Mouse (Mus musculus): ENCODE results near the gene F11r.

The F11r gene

DNA sequence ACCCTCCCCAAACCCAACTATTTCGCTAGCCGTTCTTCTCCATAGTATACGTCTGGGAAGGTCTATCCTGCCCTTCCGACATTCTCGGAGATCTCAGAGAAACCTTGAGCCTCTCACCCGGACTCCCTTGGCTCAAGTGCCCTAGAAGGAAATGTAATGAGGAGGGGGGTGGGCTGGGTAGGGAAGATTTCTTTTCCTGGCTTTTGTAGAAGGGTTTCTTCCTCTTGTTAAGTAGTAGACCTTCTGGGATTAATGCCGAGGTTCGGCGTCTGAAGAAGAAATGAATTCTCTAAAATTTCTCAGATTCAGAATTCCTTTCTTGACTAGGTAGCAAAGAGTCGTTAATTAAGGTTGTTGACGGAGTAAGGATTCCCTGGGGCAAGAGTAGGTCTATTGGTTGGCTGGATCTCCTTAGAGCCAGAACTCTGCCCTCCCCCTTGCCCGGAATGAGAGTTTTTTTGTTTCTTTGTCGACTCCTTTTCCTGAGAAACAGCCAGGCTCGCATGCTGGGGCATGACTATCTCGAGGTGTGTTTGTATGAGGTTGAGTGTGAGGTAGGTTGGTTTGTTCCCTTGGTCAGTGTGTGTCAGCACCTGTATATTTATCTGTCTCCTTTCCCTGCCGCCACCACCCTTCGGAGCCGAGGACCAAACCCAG, 807 bp downstream of the F11r start:
- no peak for DNase-seq (ENCODE audit: low spot score in 2 of 2)

DNA sequence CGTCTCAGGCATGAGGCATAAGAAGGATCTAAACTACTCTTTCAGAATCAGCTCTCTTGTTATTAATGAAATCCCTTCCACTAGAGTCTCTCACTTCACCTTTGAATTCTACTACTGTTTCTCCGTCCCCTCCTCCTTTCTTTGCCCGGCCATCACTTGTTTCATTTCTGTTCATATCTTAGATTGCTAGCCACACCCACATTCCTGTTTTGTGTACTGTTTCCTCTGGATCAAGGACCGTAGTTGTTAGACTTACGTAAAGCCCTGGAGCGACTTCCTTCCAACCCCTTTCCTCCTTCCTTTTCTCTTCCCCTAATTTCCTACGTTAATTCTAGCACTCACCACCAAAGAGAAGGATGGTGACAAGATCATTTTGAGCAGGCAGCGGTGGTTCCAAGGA, 1.7 kb downstream of the F11r start:
- no peak for DNase-seq (ENCODE audit: low spot score in 2 of 2)

DNA sequence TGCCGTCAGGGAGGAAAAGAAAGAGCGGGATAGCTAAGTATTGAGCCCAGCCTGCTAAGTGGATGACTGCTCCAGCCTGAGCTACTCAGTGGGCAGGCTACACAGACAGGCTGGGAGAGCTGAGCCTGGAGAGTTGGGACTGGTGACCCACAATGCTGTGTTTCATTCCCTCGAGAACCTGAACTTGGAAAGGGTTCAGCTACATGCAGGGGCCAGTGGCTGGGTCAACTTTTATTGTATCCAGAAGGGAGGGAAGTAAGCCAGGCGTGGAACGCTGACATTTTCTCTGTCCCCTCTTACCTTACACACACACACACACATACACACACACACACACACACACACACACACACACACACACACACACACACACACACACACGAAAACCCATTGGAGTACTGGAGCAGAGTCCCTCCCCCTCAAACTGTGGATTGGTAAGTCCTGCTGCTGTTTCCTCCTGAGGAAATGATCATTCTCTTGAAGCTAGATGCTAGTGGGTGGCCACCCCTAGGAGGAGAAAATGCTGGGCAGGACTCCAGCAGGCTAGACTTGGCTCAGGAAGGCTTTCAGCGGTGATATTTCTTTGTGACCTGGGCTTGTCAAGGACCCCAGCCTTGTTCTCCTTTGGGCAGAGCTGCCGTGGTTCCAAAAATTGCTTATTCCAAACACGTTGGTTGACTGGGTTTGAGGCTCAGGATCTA, 2.8 kb downstream of the F11r start:
- no peak for DNase-seq (ENCODE audit: low spot score in 2 of 2)

DNA sequence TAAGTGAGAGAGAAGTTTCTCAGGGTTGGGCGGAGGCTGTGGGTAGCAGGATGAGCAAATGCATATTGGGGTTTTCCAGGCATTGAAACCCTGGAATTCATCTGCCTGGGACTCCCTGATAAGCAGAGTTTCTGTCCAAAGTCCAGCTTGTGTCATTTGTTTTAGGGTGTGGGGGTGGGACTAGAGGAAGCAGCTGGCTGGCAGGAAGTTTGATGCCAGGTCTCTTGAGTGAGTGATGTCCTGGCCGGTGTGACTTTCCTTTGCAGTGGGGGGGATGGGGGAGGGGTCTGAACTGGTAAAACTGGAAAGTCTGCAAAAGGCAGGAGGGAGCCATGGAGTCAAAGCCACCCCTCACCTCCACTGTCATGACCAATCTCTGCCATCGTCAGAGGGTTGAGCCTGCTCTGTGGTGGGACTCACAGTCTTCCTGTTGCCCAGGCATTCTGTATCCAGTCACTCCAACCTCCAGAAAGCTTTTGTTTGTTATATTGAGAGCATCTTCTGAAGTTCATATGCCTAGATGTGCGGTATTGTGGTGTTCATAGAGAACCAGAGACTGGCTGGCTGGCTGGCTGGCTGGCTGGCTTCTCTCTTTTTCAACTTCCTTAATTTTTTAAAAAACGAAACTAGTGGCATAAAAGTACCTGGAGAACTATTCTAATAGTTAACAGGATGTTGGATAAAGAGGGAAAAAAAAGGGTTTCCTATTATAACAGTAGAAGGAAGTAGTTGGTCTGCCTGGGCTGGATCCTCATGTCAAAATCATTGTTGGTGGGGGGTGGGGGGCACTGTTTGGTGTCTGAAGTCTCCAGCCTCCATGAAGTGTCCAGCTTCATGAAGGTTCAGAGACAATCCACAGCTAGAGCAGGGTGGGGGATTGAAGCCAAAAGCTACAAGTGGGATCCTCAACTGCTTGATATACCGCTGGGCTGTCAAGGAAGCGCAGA, 4.4 kb downstream of the F11r start:
- no peak for DNase-seq (ENCODE audit: low spot score in 2 of 2)

DNA sequence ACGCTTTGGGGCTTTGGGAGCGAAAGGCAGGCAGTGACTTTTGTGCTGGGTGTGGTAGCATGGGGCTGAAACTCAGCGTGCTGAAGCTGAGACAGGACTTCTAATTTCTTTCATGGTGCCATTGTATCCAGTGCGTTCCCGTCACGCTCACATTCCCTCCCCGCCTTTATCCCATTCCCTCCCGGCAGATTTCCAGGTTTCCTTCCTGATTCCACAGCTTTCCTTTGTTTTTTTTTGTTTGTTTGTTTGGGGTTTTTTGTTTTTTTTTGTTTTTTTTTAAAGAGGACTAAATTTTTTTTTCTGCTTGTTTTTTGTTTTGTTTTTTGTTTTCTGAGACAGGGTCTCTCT, 5.1 kb downstream of the F11r start:
- DNase-seq (ENCODE audit: low spot score in 2 of 2) = no peak

DNA sequence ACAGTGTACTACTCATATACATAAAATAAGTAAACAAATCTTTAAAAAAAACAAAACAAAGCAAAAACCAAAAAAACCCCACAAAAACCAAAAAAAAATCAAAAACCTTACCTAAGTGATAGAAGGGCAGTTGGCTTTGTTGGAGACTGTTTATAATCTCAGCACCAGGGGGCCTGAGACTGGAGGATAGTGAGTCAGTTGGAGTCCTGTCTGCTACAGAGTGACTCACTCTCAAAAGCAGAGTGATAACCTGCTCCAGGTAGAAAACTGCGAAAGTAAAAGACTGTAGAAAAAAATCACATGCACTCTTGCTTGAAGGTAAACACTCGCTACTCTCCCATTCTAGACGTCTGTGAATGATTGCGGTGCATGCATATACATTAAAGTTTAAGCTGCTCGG, 7.7 kb downstream of the F11r start:
- DNase-seq (ENCODE audit: low spot score in 2 of 2) = no peak

DNA sequence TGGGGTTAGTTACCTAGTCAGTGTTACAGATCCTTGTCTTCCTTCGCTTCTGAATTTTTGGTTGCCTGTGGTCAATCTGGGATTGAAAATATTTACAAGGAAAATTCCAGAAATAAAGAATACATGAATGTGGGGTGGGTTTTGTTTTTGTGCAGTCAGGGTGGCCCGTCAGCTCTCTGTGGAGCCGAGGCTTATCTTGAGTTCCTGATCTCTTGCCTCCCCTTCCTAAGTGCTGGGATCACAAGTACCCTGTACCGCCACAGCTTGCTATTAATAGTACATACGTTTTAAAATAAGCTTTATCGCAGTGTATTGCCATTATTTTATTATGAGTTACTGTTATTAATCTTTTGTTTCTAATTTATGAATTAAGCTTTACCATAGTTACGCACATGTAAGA, 9.5 kb downstream of the F11r start:
- no peak for DNase-seq (ENCODE audit: low spot score in 2 of 2)

DNA sequence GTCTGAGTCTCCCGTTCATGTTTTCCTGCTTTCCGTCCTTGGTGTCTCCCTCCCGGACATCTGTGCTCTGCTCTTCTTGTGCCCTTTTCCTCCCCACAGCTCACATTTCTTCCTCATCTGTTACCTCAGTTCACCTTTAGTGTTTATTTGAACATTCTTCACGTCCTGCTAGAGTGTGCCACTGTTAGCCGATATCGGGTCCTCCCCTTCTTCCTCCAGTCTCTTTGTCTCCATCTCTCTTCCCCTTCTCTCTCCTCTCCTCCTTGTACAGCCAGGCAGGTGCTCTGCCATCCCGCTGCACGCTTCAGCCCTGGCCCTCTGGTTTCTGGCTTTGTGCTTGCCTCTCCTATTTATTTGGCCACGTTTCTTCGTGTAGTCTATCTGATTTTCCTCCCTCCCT, 10.4 kb downstream of the F11r start:
- no peak for DNase-seq (ENCODE audit: low spot score in 2 of 2)

DNA sequence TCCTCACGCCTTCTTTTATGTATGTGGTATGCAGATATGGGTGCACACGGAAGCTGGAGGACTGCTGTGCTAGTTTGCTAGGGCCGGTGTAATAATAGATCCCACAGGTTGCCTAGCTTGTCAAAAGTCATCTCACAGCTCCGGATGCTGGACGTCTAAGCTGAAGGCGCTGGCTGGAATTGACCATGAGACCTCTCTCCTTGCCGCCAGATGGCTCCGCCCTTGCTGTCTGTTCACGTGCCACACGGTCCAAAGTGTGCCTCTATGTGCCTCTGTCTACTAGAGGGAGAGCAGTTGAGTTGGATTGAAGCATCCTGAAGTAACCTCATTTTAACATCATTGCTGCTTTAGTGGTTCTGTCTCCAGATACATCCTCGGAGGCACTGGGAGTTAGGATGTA, 12.7 kb downstream of the F11r start:
- DNase-seq (ENCODE audit: low spot score in 2 of 2) = no peak

DNA sequence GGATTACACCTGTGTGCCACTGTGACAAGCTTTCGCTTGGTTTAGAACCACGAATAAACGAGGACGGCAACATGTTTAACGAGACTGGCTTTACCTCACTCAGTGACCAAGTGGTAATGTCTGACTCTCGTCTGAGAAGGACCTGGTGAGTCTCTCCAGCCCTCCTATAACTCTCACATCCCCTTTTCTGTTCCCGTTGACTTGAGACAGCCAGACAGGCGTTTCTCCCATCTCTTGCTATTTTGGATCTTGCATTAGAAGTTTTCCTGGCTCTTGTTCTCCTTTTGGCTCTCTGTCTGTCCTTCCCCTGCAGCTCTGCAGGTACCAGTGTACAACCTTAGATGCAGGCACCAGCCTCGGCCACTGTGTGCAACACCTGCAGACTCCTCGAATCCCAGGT, 13.7 kb downstream of the F11r start:
- DNase-seq (ENCODE audit: low spot score in 2 of 2) = no peak

DNA sequence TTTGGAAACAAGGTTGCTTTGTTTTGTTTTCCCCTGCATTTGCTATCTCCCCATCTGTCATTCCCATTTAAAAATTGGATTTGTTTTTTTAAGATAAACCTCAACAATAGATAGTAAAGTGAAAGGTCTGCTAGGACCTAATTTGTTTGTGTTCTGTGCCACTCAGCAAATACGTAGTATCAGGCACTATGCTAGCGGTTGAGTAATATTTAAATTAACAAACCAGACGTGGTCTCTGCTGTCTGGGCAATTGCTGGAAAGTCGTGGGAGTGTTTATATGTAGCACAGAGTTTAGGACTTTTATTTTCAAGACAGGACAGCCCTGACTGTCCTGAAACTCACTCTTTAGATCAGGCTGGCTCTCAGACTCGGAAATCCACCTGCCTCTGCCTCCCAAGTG, 15.2 kb downstream of the F11r start:
- no peak for DNase-seq (ENCODE audit: low spot score in 2 of 2)

DNA sequence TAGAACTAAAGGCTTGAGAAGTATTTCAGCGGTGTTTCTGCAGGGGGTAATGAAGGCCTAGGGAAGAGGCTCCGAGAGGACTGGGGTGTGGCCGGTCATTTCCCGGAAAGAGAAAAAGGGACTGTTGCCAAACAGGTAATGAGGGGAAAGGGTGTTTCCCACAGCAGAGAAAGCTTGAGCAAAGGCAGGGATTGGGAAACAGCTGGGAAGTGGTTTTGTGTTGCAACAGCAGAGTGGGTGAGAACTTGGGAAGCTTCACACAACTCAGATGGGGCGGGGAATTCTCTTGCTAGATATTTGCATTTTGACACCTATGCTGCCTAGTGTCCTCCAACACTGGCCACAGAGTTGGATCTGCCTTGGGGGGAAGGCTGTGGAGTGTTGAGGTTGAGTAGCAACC, 15.6 kb downstream of the F11r start:
- DNase-seq (ENCODE audit: low spot score in 2 of 2) = no peak

DNA sequence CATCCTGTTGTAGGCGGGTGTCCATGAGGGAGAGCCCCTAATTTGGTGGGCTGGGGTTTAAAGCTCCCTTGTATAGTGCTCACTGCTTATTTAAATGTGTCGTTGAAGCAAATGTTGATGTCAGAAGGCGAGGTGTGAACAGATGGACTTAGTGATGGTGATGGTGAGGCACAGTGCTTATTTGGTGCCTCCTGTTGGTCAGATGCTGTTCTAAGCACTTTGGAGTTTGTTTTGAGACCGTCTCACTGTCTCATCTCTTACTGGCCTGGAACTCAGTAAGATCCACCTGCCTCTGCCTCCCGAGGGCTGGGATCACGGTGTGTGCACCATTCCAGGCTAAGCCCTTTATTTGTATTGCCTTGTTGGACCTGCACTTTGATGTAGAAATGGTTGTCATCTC, 17.6 kb downstream of the F11r start:
- DNase-seq (ENCODE audit: low spot score in 2 of 2) = no peak

DNA sequence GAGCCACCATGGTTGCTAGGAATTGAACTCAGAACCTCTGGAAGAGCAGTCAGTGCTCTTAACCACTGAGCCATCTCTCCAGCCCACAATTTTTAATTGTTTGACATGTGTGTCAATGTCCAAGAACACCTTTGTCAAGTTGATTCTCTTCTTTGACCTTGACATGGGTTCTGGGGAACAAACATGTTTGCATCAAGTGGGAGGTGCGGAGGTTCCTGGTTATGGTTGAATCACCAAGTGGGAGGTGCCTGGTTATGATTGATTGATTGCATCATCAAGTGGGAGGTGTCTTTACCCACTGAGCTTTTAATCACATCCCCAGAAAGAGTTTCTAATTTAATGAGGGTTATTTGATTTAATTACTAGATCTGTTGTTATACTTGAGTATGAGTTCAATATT, 20.2 kb downstream of the F11r start:
- no peak for DNase-seq (ENCODE audit: low spot score in 2 of 2)

DNA sequence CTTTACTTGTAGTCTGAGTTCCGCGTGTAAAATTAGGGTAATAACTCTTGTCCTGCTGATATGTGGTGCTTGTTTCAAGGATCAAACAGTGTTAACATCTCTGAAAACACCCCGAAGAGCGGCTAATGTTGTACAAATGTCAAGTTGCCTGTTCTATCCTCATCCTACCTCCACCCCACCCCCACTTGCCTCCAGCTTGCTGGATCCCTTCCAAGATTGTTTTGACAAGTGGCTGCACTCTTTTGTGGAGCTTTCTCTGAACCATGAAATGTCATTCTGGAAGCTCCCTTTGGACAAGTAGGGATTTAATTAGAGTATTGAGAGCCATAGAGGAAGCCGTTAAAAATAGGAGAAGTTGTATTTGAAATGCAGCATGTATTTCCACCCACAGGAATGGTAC, 22.5 kb downstream of the F11r start:
- no peak for DNase-seq (ENCODE audit: low spot score in 2 of 2)

DNA sequence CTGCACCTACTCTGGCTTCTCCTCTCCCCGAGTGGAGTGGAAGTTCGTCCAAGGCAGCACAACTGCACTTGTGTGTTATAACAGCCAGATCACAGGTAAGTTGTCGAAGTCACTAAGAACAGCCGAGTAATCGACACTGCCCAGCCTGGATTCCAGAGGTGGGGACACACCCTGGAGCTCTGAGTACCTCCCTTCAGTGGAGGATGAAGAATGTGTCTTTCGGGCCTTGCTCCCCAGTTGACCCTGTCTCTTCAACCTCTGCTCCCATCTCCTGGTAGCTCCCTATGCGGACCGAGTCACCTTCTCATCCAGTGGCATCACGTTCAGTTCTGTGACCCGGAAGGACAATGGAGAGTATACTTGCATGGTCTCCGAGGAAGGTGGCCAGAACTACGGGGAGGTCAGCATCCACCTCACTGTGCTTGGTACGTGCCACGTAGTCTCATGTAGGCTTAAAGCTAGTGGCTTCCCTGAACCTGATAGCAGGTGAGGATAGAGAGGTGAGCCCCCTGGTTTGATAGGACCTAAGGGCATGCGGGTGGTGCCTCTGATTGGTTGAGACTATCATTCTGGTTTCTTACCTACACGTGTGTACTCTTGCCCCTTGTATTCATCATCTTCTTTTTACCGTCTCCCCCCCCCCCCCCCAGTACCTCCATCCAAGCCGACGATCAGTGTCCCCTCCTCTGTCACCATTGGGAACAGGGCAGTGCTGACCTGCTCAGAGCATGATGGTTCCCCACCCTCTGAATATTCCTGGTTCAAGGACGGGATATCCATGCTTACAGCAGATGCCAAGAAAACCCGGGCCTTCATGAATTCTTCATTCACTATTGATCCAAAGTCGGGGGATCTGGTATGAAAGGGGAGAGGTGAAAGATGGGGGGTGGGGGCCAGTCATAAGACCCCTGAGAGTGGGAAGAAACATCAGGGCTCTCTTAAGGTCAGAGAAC, 23.5 kb downstream of the F11r start:
- no peak for DNase-seq (ENCODE audit: low spot score in 2 of 2)

DNA sequence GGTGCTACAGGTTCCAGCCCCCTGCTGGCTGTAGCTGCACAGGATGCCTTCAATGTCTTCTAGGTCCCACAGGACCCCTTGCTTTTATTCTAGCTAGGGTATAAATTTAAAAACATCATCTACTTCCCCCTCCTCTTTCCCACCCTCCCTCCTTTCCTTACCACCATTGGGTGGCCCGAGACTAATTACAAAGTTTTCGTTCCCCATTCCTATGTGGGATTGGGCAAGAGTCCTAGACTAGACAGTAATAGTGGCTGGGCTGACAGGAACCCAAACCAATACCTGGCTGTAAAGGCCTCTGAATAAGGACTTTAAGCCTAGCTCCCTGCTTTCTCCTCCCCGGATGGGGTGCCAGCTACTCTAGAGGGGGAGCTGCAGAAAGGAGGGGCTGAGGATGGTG, 25.8 kb downstream of the F11r start:
- DNase-seq (ENCODE audit: low spot score in 2 of 2) = no peak

DNA sequence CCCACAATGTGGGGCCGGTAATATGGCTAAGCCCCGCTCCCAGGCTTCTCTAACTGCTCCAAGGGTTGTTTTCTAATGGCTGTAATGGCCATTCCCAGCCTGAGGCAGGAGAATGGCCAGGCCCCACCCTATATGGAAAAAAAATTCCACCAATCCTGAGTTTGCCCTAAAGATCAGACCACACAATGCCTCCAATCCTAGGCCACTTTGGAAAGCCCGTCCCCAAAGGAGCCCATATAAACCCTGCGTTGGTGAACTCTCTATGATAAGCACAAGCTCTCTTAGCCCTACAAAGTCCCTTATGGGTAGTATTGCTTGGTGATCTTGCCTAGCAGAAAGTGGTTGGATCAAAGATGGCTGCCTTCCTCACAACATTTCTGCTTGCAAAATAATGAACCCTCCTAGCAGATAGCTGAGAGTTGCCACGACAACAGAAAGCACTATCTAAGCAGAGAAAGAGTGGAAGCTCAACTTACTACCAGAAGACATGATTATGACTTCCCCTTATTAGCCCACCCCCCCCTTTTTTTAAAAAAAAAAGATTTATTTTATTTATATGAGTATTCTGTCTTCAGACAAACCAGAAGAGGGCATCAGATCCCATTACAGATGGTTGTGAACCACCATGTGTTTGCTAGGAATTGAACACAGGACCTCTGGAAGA, 28.5 kb downstream of the F11r start:
- DNase-seq (ENCODE audit: low spot score in 2 of 2) = no peak

DNA sequence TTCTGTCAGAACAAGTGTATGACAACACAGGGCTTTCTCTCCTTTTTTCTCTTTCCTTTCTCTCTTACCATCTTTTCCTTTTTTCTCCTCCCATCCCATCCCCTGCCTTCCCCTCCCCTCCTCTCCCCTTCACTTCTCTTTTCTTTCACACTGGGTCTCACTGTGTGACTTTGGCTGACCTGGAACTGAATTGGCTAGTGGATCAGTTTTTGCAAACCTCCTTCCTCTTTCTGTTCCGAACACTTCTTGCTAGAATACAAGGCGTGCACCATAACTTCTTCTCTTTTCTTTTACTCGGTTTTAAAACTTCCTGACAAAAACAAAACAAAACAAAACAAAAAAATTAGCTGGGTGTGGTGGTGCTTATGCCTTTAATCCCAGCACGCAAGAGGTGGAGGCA, 29.2 kb downstream of the F11r start:
- no peak for DNase-seq (ENCODE audit: low spot score in 2 of 2)

DNA sequence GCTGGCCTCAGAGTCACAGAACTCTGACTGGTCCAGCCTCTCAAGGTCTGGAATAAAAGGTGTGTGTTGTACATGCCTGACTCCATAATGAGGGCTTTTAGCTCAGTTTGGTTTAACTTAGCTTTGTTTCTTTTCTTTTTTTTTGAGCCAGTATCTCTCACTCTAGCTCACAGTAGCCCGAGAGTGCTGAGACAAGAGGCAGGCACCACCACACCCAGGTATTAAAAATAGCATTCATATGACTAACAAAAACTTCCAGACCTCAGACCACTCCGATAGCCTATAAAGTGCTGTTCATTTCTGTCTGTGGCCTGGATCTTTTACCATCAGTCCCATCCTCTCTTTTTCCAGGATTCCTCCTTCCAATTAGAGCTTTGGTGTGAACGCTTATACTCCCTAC, 32.3 kb downstream of the F11r start:
- DNase-seq (ENCODE audit: low spot score in 2 of 2) = no peak

DNA sequence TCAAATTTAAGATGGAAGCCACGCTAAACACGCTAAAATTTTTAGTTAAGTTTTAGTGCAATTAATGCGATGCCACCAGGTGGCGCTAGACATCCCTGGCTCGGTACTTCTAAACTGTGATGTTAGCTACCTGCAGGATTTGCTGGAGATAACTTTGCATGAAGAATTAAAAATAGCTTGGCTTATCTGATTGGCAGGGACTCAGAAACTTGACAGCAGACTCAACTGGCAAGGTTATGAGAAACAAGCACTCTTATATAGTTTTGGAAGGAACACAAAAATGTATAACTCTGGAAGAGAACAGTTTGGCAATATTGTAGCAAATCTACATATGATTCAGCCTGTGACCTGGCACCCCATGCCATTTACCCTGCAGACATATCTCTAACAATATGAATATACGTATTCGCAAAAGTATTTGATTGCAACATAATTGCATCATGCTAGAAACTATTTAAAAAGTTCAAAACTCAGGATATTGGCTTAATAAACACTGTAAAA, 33.1 kb downstream of the F11r start:
- peak in 1 of 2 experiments; percentile 41 for DNase-seq (ENCODE audit: low spot score in 2 of 2)

Measured in frontal cortex, postnatal 14 days (tissue).